Mouse (Mus musculus) kidney, embryonic 16.5 days (tissue): Measurements from ENCODE around the gene Dnah8. TPM values are rescaled to one million over a fixed set of nuclear protein-coding genes. Genes with fewer than 3 reads are reported as not detected.

Experiments used
- ATAC-seq: fragments of 200-750 bp; cut with Nextera tagmentation; 2 replicates; pipeline ENCODE4 v1.8.0; 2017; ENCODE audit warnings: moderate TSS enrichment; ENCODE audit not compliant: low FRiP score, low TSS enrichment
- H3K27ac ChIP-seq: fragments of 300-500 bp; sonication (generic); 2 replicates; pipeline ENCODE4 v1.5.1; 2014; ENCODE audit warnings: low read length
- H3K27me3 ChIP-seq: fragments of 300-500 bp; sonication (generic); 2 replicates; pipeline ENCODE4 v1.6.1; 2014; ENCODE audit warnings: low read length, control low read depth, mixed read lengths; ENCODE audit not compliant: insufficient read depth
- H3K36me3 ChIP-seq: fragments of 300-500 bp; sonication (generic); 2 replicates; pipeline ENCODE4 v1.6.1; 2014; ENCODE audit warnings: low read length, control low read depth, mixed read lengths; ENCODE audit not compliant: insufficient read depth
- H3K4me1 ChIP-seq: fragments of 300-500 bp; sonication (generic); 2 replicates; pipeline ENCODE4 v1.6.1; 2014; ENCODE audit warnings: low read length, control low read depth, mixed read lengths; ENCODE audit not compliant: insufficient read depth
- H3K4me2 ChIP-seq: fragments of 300-500 bp; sonication (generic); replicated peaks from 2 replicates; pipeline ENCODE4 v1.6.1; 2014; ENCODE audit warnings: low read depth, low read length
- H3K4me3 ChIP-seq: fragments of 300-500 bp; sonication (generic); 2 replicates; pipeline ENCODE4 v1.5.1; 2014; ENCODE audit warnings: mild to moderate bottlenecking, low read length
- H3K9ac ChIP-seq: fragments of 300-500 bp; sonication (generic); replicated peaks from 2 replicates; pipeline ENCODE4 v1.6.1; 2014; ENCODE audit warnings: low read length
- H3K9me3 ChIP-seq: fragments of 300-500 bp; sonication (generic); 2 replicates; pipeline ENCODE4 v1.6.1; 2016; ENCODE audit warnings: low read length, control low read depth
- WGBS: fragments of 180-500 bp; shearing (Covaris S2); extraction: QIAGEN DNeasy Blood & Tissue Kit; methylation state at CpG from one replicate; pipeline ENCODE4 v1.1.7; 2014; 5-methylcytosine and 5-hydroxymethylcytosine counted together
- polyA plus RNA-seq: library from polyadenylated mRNA; unstranded; fragments of >200 nt; fragmentation: Nextera tagmentation; extraction: Ambion mirVana; gene quantifications from 2 replicates; pipeline ENCODE4 v1.2.1, GENCODE M21; 2015

Gene Dnah8
- polyA plus RNA-seq, 1 experiment from 2014 or later = 1.2 TPM

DNA sequence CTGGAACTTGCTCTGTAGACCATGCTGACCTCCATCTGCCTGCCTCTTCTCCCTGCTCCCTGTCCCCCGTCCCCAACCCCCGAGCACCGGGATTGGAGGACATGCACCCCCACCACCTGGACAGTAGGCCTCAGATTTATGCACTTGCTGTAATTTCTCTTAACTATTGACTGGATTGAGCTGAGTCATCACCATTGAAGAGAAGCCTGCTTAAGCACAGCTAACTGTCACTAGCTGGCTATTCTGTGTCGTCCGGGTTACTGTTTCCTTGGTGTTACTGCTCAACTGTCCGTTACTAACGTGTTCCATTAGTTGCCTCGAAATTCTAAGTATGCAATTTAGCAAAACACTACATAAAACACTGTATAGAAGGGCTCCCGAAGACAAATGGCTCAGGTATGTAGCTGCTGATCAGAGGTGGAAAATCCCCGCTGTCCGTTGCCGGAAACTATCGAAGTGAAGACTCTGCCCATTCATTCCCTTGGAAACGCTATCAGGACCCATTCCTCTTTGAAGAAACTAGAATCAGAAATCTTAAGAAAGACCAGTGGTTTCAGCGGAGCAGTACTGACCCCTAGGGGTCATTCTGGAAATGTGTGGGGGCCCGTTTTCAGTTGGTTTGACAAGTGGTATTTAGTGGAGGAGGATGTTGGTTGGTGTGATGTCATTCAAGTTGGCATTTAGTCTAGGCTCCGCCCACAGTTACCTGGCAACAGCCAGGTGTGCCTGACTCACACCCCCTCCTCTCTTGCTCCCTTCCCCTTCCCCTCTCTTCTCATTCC is 33.5 kb upstream of the Dnah8 start:
- Histone ChIP-seq H3K36me3 (peaks cover 20% of the 10 kb centered on the region), H3K9ac (no peak overlapping the region), H3K9me3 (no peaks in the 10 kb centered on the region), H3K4me1 (peaks cover 10% of the 10 kb centered on the region; the same call in 1 of the 2 replicates), H3K27ac (no peak overlapping the region), H3K4me2 (no peak overlapping the region; the same call in 1 of the 2 replicates), H3K27me3 (no peaks in the 10 kb centered on the region), H3K4me3 (no peak overlapping the region)
- peak; percentile 35; the same call in 1 of the 2 replicates for ATAC-seq
- 48% methylated on average over 17 of the region's 17 CpGs for WGBS

DNA sequence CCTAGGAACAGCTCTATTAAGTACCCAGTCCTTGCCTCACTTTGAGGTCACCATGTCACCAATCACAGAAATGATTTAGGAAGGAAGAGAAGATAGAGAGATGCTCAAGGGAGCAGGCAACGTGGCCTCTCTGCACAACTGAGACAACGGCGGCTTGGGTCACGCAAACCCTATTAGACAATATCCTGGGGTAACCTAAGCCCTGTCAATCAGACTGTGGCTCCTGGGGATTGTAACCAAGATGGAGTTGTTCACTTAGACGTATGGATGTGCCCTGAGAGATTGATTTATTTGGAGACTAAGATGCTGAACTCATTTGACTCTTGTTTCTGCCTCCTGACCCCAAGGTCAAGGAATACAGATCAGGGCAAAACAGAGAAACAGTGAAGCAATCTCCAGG is 29.7 kb upstream of the Dnah8 start:
- Histone ChIP-seq H3K27ac (no peak overlapping the region), H3K9ac (no peak overlapping the region), H3K27me3 (no peaks in the 10 kb centered on the region), H3K9me3 (no peaks in the 10 kb centered on the region; the same call in 1 of the 2 replicates), H3K36me3 (peaks cover 50% of the 10 kb centered on the region), H3K4me2 (no peak overlapping the region), H3K4me3 (no peak overlapping the region), H3K4me1 (peaks cover 10% of the 10 kb centered on the region; the same call in 1 of the 2 replicates)
- 55% methylated on average over 5 of the region's 5 CpGs for WGBS
- no peak for ATAC-seq

DNA sequence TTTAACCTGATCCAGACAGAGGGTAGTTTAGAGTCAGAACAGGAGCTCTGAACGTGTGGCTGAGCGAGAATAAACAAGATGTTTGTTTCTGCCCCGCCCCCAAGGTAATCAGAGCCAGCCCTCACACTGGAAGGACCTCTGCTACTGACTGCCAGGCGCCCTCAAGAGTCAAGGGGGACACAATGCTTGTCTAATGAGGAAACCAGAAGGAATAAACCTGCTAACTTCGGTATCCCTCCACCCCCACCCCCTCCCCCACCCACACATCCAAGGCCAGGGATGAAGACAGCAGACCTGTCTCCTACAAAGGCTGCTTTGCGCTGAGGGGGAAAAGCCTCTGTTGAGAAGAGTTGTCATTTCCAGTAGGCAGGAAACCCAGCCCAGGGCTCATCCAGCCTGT is 29.3 kb upstream of the Dnah8 start:
- Histone ChIP-seq H3K36me3 (peaks cover 54% of the 10 kb centered on the region), H3K27ac (no peak overlapping the region), H3K4me3 (no peak overlapping the region), H3K4me1 (peaks cover 10% of the 10 kb centered on the region; the same call in 1 of the 2 replicates), H3K4me2 (no peak overlapping the region), H3K27me3 (no peaks in the 10 kb centered on the region), H3K9me3 (no peaks in the 10 kb centered on the region; the same call in 1 of the 2 replicates), H3K9ac (no peak overlapping the region)
- 50% methylated on average over 6 of the region's 6 CpGs for WGBS
- no peak for ATAC-seq

DNA sequence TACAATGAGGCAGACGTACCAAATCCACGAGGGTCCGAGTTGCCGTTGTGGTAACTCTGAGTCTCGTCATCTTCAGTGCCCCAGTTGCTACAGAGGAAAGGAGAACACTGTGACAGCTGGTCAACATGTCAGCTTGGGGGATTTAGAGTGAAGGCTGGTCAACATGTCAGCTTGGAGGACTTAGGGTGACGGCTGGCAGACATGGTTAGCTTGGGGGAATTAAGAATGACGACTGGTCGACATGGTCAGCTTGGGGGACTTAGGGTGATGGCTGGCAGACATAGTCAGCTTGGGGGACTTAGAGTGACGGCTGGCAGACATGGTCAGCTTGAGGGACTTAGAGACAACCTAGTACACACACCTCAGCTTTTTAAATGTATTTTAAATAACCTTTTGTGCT is 26.4 kb upstream of the Dnah8 start:
- Histone ChIP-seq H3K9ac (no peak overlapping the region), H3K4me3 (no peak overlapping the region), H3K36me3 (peaks cover 69% of the 10 kb centered on the region), H3K4me2 (no peak overlapping the region), H3K4me1 (no peaks in the 10 kb centered on the region), H3K9me3 (no peaks in the 10 kb centered on the region; the same call in 1 of the 2 replicates), H3K27me3 (no peaks in the 10 kb centered on the region), H3K27ac (no peak overlapping the region)
- ATAC-seq = no peak
- 95% methylated on average over 9 of the region's 9 CpGs for WGBS

DNA sequence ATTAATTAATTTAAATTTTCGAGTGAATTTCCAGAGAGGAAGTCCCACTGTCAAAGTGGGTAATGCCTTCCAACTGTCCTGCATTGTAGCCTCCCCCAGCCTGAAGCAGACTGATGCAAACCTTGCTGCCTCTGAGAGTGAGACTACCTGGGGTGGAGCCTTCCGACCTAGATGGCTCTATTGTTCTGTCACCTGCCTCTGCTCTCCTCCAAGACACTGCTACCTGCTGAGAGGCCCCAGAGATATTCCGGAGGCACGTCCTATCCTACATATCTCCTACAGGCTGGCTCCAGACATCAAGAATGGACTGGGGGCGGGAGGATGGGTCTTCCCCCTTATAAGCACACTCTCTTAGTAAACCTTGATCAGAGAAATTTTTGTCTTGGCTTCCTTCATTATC is 25.9 kb upstream of the Dnah8 start:
- WGBS = 90% methylated on average over 5 of the region's 5 CpGs
- H3K36me3 ChIP-seq = peaks cover 69% of the 10 kb centered on the region
- ATAC-seq = no peak
- H3K9ac ChIP-seq = no peak overlapping the region
- no peak overlapping the region for H3K4me2 ChIP-seq
- H3K9me3 ChIP-seq = no peaks in the 10 kb centered on the region; the same call in 1 of the 2 replicates
- no peak overlapping the region for H3K4me3 ChIP-seq
- H3K27ac ChIP-seq = no peak overlapping the region
- H3K4me1 ChIP-seq = no peaks in the 10 kb centered on the region
- H3K27me3 ChIP-seq = no peaks in the 10 kb centered on the region

DNA sequence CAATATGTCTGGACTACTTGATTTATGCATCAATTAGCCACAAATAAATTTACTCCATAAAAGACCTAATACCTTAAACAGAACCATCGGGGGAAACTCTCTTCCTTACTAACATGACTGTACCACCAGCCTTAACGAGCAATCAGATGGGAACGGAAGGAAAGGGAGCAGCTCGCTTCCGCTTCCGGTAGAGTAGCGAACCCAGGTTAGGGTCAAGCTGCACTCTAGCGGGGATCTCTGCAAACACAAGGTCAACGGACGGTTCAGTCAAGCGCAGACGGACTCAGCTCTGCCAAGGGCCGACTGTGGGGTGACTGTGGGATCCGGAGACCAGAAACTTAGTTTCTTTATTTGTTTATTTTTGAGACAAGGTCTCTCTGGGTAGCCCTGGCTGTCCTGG is 22.0 kb upstream of the Dnah8 start:
- Histone ChIP-seq H3K27me3 (no peaks in the 10 kb centered on the region), H3K36me3 (peaks cover 54% of the 10 kb centered on the region), H3K4me3 (no peak overlapping the region), H3K9me3 (no peaks in the 10 kb centered on the region; the same call in 1 of the 2 replicates), H3K4me2 (no peak overlapping the region), H3K4me1 (peaks cover 10% of the 10 kb centered on the region), H3K9ac (no peak overlapping the region), H3K27ac (no peak overlapping the region)
- 86% methylated on average over 14 of the region's 14 CpGs for WGBS
- ATAC-seq = no peak

DNA sequence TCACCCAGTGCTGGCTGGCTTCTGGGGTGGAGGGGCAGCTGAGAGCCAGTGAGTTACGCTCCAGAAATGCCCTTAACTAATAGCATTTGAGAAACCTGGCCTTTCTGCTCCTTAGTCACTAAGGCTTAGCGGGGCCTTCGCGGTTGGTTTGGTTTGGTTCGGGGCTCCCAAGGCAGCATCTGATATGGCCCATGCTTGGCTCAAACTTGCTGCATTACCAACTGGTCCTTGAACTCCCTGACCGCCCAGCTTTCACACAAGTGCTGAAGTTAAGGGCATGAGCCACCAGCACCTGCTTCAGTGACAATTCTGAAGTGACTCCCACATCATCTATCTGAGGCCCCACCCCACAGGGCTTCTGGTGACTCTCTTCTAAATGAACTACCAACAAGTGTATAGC is 19.9 kb upstream of the Dnah8 start:
- no peak overlapping the region for H3K27ac ChIP-seq
- H3K4me2 ChIP-seq = no peak overlapping the region
- H3K4me3 ChIP-seq = no peak overlapping the region
- no peak overlapping the region for H3K9ac ChIP-seq
- H3K36me3 ChIP-seq = peaks cover 40% of the 10 kb centered on the region
- H3K9me3 ChIP-seq = no peaks in the 10 kb centered on the region
- H3K27me3 ChIP-seq = no peaks in the 10 kb centered on the region
- H3K4me1 ChIP-seq = peaks cover 23% of the 10 kb centered on the region
- ATAC-seq = peak; percentile 29; the same call in 1 of the 2 replicates
- WGBS = 55% methylated on average over 6 of the region's 6 CpGs

DNA sequence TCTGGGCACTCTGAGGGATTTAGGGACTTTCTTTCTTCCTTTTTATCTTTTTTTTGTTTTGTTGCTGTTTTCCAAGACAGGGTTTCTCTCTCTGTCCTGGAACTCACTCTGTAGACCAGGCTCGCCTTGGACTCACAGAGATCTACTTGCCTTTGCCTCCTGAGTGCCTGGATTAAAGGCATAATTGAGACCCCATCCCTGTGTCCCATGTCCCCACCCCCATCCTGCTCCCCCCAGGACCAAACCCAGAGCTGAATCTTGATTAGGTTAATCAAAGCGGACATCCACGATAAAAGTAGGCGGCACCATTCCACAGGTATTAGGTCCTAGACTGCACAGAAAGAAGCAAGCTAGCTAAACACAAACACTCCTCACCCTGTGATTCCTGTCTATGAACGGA is 19.2 kb upstream of the Dnah8 start:
- ATAC-seq = no peak
- no peak overlapping the region for H3K9ac ChIP-seq
- H3K27me3 ChIP-seq = no peaks in the 10 kb centered on the region
- no peak overlapping the region for H3K4me2 ChIP-seq
- H3K27ac ChIP-seq = no peak overlapping the region
- peaks cover 37% of the 10 kb centered on the region for H3K36me3 ChIP-seq
- no peaks in the 10 kb centered on the region for H3K9me3 ChIP-seq
- 92% methylated on average over 5 of the region's 5 CpGs for WGBS
- H3K4me1 ChIP-seq = peaks cover 29% of the 10 kb centered on the region
- no peak overlapping the region for H3K4me3 ChIP-seq

DNA sequence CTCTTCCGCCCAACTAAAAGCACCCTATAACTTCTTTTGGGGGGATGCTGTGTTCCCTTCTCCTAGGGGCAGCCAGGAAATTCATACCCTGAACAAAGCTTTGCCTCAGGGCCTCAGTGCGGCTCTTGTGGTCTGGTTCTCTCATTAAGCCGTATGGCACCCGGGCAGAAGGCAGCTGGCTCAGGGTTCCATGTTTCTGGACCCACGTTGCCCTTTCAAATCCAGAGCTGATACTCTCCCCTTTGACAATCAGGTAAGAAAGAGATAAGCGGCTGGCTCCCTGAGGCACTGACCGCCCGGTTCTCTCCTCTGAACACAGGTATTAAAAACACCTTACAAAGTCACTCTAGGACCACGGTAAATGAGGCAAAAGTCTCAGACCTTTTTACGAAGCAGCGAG is 17.9 kb upstream of the Dnah8 start:
- peaks cover 36% of the 10 kb centered on the region for H3K4me1 ChIP-seq
- no peak overlapping the region for H3K4me2 ChIP-seq
- peaks cover 30% of the 10 kb centered on the region for H3K36me3 ChIP-seq
- H3K27ac ChIP-seq = no peak overlapping the region
- 85% methylated on average over 11 of the region's 11 CpGs for WGBS
- H3K9me3 ChIP-seq = no peaks in the 10 kb centered on the region
- no peak overlapping the region for H3K9ac ChIP-seq
- no peak for ATAC-seq
- no peaks in the 10 kb centered on the region for H3K27me3 ChIP-seq
- no peak overlapping the region for H3K4me3 ChIP-seq

DNA sequence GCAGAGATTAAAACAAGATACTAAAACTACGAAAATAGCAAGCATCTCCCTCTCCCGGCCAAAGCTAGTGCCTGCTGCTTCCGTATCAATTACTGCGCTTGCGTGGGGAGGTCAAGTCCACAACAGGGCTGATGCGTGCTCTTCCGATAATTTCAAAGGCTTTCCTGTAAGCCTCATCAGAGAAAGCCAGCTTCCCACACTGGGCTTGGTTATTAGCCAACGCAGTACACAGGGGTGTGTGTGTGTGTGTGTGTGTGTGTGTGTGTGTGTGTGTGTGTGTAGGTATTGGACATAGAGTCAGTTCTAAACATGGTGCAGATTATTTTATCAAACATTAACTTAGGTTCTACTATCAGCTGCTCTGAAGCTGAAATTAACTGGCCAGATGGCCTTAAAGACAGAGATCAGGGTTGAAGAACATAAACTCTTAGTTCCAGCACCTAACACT is 17.5 kb upstream of the Dnah8 start:
- ATAC-seq = no peak
- no peak overlapping the region for H3K9ac ChIP-seq
- H3K9me3 ChIP-seq = no peaks in the 10 kb centered on the region
- peaks cover 26% of the 10 kb centered on the region for H3K36me3 ChIP-seq
- WGBS = 85% methylated on average over 8 of the region's 8 CpGs
- H3K4me3 ChIP-seq = no peak overlapping the region
- H3K4me2 ChIP-seq = no peak overlapping the region
- H3K27me3 ChIP-seq = no peaks in the 10 kb centered on the region
- no peak overlapping the region for H3K27ac ChIP-seq
- peaks cover 40% of the 10 kb centered on the region for H3K4me1 ChIP-seq
